Mouse (Mus musculus): ENCODE data around the gene Atp2c2. TPM values are rescaled to one million over a fixed set of nuclear protein-coding genes. Genes with fewer than 3 reads are reported as not detected.

Gene Atp2c2
- polyA plus RNA-seq (2014; fragmentation: Nextera tagmentation; extraction: Ambion mirVana), result 0.40 and 0.51 TPM in 2 replicates

DNA sequence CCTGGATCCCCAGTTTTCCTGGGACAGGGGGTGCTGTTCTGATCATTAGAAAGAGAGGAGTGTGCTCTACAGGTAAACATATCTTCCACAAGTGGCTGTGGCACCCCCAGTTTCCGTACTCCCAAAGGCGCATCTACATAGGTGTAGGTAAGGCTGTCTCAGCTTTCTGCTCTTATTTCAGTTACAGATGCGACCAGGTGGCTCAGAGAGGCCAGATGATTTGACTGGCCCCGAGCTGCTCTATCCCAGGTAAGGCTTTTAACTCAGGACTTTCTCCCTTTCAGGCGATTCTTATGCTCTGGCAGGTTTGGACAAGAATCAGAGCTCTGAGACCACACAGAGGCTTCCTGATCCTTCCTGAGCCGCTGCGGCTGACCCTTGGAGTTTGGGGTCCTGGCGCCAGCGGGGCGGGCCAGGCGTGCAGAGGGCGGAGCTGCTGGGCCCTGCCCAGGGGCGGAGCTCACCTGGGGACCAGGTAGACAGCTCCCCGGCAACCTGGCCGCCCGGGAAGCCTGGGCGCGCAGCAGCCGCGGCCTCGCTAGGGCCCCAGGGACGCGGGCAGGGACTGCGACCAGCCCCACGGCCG lies at the start of gene Atp2c2:
TSS of gene Atp2c2 (plus strand) at position 461 of the 586 bp plus-strand sequence.
- Histone ChIP-seq H3K27ac (ENCODE audit: low read depth, low read length) (no peak within 1 kb of the TSS), H3K27me3 (replicated peaks; ENCODE audit: control insufficient read depth, insufficient read depth, low read length) (peaks cover 49% of the 10 kb centered on the region), H3K4me2 (peak within 1 kb of the TSS; percentile 51), H3K4me1 (replicated peaks; ENCODE audit: control insufficient read depth, insufficient read depth, low read length) (no peaks in the 10 kb centered on the region), H3K4me3 (ENCODE audit: low read depth, low read length) (peak within 1 kb of the TSS; percentile 21; the same call in 1 of the 2 replicates), H3K9me3 (ENCODE audit: control insufficient read depth, low read length) (no peaks in the 10 kb centered on the region), H3K36me3 (ENCODE audit: control insufficient read depth, insufficient read depth, low read length) (no peaks in the 10 kb centered on the region), H3K9ac (ENCODE audit: low read depth, low read length) (no peak within 1 kb of the TSS)
- ATAC-seq (replicated peaks; ENCODE audit: low FRiP score), result no peak
- WGBS, result 4% methylated on average over 26 of the region's 26 CpGs
- no peak for DNase-seq (ENCODE audit: low spot score)

DNA sequence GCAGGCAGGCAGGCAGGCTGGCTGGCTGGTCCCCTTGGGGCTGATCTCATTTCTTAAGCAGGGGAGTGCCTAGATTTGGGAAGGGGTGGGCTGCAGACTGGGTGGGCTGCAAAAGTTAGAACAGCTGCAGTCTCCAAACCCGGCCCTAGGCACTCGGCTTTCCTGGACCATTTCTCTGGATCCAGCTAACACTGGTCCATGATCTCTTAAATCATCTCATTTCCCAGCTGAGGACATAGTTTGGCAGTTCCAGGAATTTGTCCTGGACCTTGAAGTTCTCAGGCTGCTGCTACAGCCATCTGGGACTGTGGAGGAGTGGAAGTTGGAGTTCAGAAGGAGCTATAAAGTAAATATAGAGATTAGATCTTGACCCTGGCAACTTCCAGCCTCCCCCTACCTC lies 48.5 kb upstream of the Atp2c2 start:
- H3K9ac ChIP-seq (ENCODE audit: low read depth, low read length), result no peak overlapping the region
- H3K4me3 ChIP-seq (ENCODE audit: low read depth, low read length), result no peak overlapping the region
- no peaks in the 10 kb centered on the region for H3K36me3 ChIP-seq (ENCODE audit: control insufficient read depth, insufficient read depth, low read length)
- no peaks in the 10 kb centered on the region; the same call in 1 of the 2 replicates for H3K4me1 ChIP-seq (replicated peaks; ENCODE audit: control insufficient read depth, insufficient read depth, low read length)
- DNase-seq (ENCODE audit: low spot score), result no peak
- ATAC-seq (replicated peaks; ENCODE audit: low FRiP score), result no peak
- no peaks in the 10 kb centered on the region for H3K9me3 ChIP-seq (ENCODE audit: control insufficient read depth, low read length)
- WGBS, result 61% methylated on average over 2 of the region's 2 CpGs
- no peaks in the 10 kb centered on the region for H3K27me3 ChIP-seq (replicated peaks; ENCODE audit: control insufficient read depth, insufficient read depth, low read length)
- no peak overlapping the region for H3K27ac ChIP-seq (ENCODE audit: low read depth, low read length)
- H3K4me2 ChIP-seq, result no peak overlapping the region

GRCm38 (mm10) chr8:119656709-119657464 lies 42.9 kb upstream of the Atp2c2 start:
- H3K4me2 ChIP-seq, result no peak overlapping the region
- H3K9me3 ChIP-seq (ENCODE audit: control insufficient read depth, low read length), result no peaks in the 10 kb centered on the region
- H3K27ac ChIP-seq (ENCODE audit: low read depth, low read length), result no peak overlapping the region
- H3K4me1 ChIP-seq (replicated peaks; ENCODE audit: control insufficient read depth, insufficient read depth, low read length), result peaks cover 10% of the 10 kb centered on the region
- DNase-seq (ENCODE audit: low spot score), result no peak
- WGBS, result 57% methylated on average over 5 of the region's 5 CpGs
- H3K9ac ChIP-seq (ENCODE audit: low read depth, low read length), result no peak overlapping the region
- H3K27me3 ChIP-seq (replicated peaks; ENCODE audit: control insufficient read depth, insufficient read depth, low read length), result no peaks in the 10 kb centered on the region
- no peaks in the 10 kb centered on the region for H3K36me3 ChIP-seq (ENCODE audit: control insufficient read depth, insufficient read depth, low read length)
- H3K4me3 ChIP-seq (ENCODE audit: low read depth, low read length), result no peak overlapping the region
- ATAC-seq (replicated peaks; ENCODE audit: low FRiP score), result no peak

DNA sequence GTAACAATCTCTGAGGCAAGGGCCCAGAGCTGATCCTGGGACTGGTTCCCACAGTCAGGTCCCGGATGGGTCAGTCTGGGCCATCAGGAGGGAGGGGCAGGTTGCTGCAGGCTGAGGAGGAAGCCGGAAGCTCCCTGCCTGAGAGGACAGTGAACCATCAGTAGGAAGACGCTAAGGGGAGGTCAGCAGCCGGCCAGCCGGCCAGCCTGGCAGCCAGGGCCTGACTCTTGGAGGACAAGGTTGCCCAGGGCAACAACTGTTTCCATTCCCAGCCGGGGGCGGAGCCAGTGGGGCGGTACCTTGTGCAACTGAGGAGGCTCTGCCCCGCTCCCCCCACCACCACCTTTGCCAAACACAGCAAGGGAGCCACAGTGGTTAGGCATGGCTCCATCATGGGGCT lies 38.7 kb upstream of the Atp2c2 start:
- H3K4me1 ChIP-seq (replicated peaks; ENCODE audit: control insufficient read depth, insufficient read depth, low read length), result peaks cover 10% of the 10 kb centered on the region
- no peaks in the 10 kb centered on the region for H3K36me3 ChIP-seq (ENCODE audit: control insufficient read depth, insufficient read depth, low read length)
- no peak overlapping the region for H3K4me3 ChIP-seq (ENCODE audit: low read depth, low read length)
- no peak overlapping the region for H3K4me2 ChIP-seq
- DNase-seq (ENCODE audit: low spot score) (no peak), ATAC-seq (replicated peaks; ENCODE audit: low FRiP score) (peak; percentile 54)
- H3K9me3 ChIP-seq (ENCODE audit: control insufficient read depth, low read length), result no peaks in the 10 kb centered on the region
- no peak overlapping the region for H3K9ac ChIP-seq (ENCODE audit: low read depth, low read length)
- H3K27ac ChIP-seq (ENCODE audit: low read depth, low read length), result no peak overlapping the region
- H3K27me3 ChIP-seq (replicated peaks; ENCODE audit: control insufficient read depth, insufficient read depth, low read length), result no peaks in the 10 kb centered on the region; the same call in 1 of the 2 replicates
- WGBS, result 25% methylated on average over 9 of the region's 9 CpGs

- H3K36me3 ChIP-seq (ENCODE audit: control insufficient read depth, insufficient read depth, low read length), result no peaks in the 10 kb centered on the region
- WGBS, result 69% methylated on average over 6 of the region's 6 CpGs
- ATAC-seq (replicated peaks; ENCODE audit: low FRiP score), result no peak
- peaks cover 10% of the 10 kb centered on the region for H3K4me1 ChIP-seq (replicated peaks; ENCODE audit: control insufficient read depth, insufficient read depth, low read length)
- no peak overlapping the region for H3K4me3 ChIP-seq (ENCODE audit: low read depth, low read length)
- DNase-seq (ENCODE audit: low spot score), result no peak
- H3K4me2 ChIP-seq, result no peak overlapping the region
- no peak overlapping the region for H3K27ac ChIP-seq (ENCODE audit: low read depth, low read length)
- H3K9me3 ChIP-seq (ENCODE audit: control insufficient read depth, low read length), result no peaks in the 10 kb centered on the region
- H3K9ac ChIP-seq (ENCODE audit: low read depth, low read length), result no peak overlapping the region
- H3K27me3 ChIP-seq (replicated peaks; ENCODE audit: control insufficient read depth, insufficient read depth, low read length), result no peaks in the 10 kb centered on the region; the same call in none of the 2 replicates
Observed at GRCm38 (mm10) chr8:119661892-119662291, 37.9 kb upstream of the Atp2c2 start.

GRCm38 (mm10) chr8:119663440-119663839 lies 36.4 kb upstream of the Atp2c2 start:
- H3K4me1 ChIP-seq (replicated peaks; ENCODE audit: control insufficient read depth, insufficient read depth, low read length), result peaks cover 10% of the 10 kb centered on the region
- no peak for ATAC-seq (replicated peaks; ENCODE audit: low FRiP score)
- H3K4me3 ChIP-seq (ENCODE audit: low read depth, low read length), result no peak overlapping the region
- H3K9me3 ChIP-seq (ENCODE audit: control insufficient read depth, low read length), result no peaks in the 10 kb centered on the region
- no peak overlapping the region for H3K4me2 ChIP-seq
- no peak overlapping the region for H3K9ac ChIP-seq (ENCODE audit: low read depth, low read length)
- WGBS, result 63% methylated on average over 11 of the region's 11 CpGs
- no peaks in the 10 kb centered on the region for H3K36me3 ChIP-seq (ENCODE audit: control insufficient read depth, insufficient read depth, low read length)
- no peak overlapping the region for H3K27ac ChIP-seq (ENCODE audit: low read depth, low read length)
- DNase-seq (ENCODE audit: low spot score), result no peak
- H3K27me3 ChIP-seq (replicated peaks; ENCODE audit: control insufficient read depth, insufficient read depth, low read length), result no peaks in the 10 kb centered on the region; the same call in none of the 2 replicates

- WGBS, result 66% methylated on average over 6 of the region's 6 CpGs
- Histone ChIP-seq H3K27ac (ENCODE audit: low read depth, low read length) (no peak overlapping the region), H3K27me3 (replicated peaks; ENCODE audit: control insufficient read depth, insufficient read depth, low read length) (no peaks in the 10 kb centered on the region; the same call in none of the 2 replicates), H3K4me2 (no peak overlapping the region), H3K4me1 (replicated peaks; ENCODE audit: control insufficient read depth, insufficient read depth, low read length) (peaks cover 10% of the 10 kb centered on the region), H3K4me3 (ENCODE audit: low read depth, low read length) (no peak overlapping the region), H3K9ac (ENCODE audit: low read depth, low read length) (no peak overlapping the region), H3K36me3 (ENCODE audit: control insufficient read depth, insufficient read depth, low read length) (no peaks in the 10 kb centered on the region), H3K9me3 (ENCODE audit: control insufficient read depth, low read length) (no peaks in the 10 kb centered on the region)
- DNase-seq (ENCODE audit: low spot score), result no peak
- ATAC-seq (replicated peaks; ENCODE audit: low FRiP score), result no peak
Observed at GRCm38 (mm10) chr8:119665270-119665669, 34.5 kb upstream of the Atp2c2 start.

- WGBS, result 22% methylated on average over 14 of the region's 14 CpGs
- H3K4me2 ChIP-seq, result no peak within 1 kb of the TSS
- H3K9ac ChIP-seq (ENCODE audit: low read depth, low read length), result no peak within 1 kb of the TSS
Observed at GRCm38 (mm10) chr8:119666219-119666951, 33.4 kb upstream of the Atp2c2 start, which contains the start of gene Wfdc1. Gene Wfdc1 (plus strand): TSS chr8:119666365.

More at GRCm38 (mm10) chr8:119666219-119666951, 33.4 kb upstream of the Atp2c2 start, which contains the start of gene Wfdc1:
- peaks cover 6% of the 10 kb centered on the region; the same call in 1 of the 2 replicates for H3K4me1 ChIP-seq (replicated peaks; ENCODE audit: control insufficient read depth, insufficient read depth, low read length)
- DNase-seq (ENCODE audit: low spot score), result no peak
- H3K9me3 ChIP-seq (ENCODE audit: control insufficient read depth, low read length), result no peaks in the 10 kb centered on the region
- H3K36me3 ChIP-seq (ENCODE audit: control insufficient read depth, insufficient read depth, low read length), result no peaks in the 10 kb centered on the region
- no peak within 1 kb of the TSS for H3K27ac ChIP-seq (ENCODE audit: low read depth, low read length)
- ATAC-seq (replicated peaks; ENCODE audit: low FRiP score), result no peak
- H3K4me3 ChIP-seq (ENCODE audit: low read depth, low read length), result no peak within 1 kb of the TSS
- no peaks in the 10 kb centered on the region; the same call in none of the 2 replicates for H3K27me3 ChIP-seq (replicated peaks; ENCODE audit: control insufficient read depth, insufficient read depth, low read length)

Data from liver, embryonic 11.5 days (tissue).